Mouse (Mus musculus) frontal cortex, postnatal 36 days (tissue): ENCODE results near the gene Ipo5.

ENCODE experiments used
- DNase-seq, 2 experiments: peaks; one replicate each; pipeline ENCODE4 v3.0.0; 2022; ENCODE audit warnings: low spot score in 2 of 2

Ipo5 gene

DNA sequence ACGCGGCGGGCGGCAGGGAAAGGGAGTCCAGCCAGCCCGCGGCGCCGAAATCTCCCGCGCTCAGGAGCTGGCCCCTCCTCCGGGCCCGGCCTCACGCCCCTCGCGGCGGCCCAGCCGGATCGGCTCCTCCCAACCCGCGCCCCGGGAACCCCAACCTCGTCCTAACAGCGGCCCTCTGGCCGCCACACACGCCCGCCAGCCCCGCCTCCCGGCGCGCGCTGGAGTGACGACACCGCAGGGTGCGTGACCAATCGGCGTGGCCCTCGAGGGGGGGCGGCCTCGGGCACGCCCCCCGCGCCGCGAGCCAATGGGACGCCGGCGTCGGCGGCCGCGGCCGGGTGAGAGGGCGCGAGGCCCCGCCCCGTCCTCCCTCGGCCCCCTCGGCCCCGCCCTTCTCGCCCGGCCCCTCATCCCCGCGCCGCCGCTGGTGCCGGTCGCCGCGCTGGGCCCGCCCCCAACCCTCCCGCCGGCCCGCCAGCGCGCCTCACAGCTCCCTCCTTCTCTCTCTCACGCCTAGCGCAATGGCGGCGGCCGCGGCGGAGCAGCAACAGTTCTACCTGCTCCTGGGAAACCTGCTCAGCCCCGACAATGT lies at the start of gene Ipo5:
Gene Ipo5, plus strand, starts transcription at position 492 of the 592 bp plus-strand sequence.
- peak; percentile 91 to 93 for DNase-seq

GRCm38 (mm10) chr14:120863205-120863604 lies 47.8 kb upstream of the Ipo5 start:
- DNase-seq: no peak

DNA sequence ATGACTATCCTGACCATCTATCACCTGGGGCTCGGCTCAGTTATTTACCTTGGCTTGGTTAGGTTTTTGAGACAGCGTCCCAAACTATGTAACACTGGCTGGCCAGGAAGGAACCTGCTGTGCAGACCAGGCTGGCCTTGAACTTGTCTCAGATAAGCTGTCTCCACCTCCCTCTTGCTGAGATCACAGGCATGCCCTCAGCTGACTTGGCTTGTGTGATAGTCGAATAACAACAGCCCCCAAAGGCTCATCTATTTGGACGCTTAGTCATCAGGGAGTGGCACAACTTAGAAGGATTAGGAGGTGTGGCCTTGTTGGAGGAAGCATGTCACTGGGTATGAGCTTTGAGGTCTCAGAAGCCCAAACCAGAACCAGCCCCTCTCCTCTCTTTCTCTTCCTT lies 46.1 kb upstream of the Ipo5 start:
- DNase-seq: no peak

GRCm38 (mm10) chr14:120866573-120866972 lies 44.5 kb upstream of the Ipo5 start:
- DNase-seq: no peak

DNA sequence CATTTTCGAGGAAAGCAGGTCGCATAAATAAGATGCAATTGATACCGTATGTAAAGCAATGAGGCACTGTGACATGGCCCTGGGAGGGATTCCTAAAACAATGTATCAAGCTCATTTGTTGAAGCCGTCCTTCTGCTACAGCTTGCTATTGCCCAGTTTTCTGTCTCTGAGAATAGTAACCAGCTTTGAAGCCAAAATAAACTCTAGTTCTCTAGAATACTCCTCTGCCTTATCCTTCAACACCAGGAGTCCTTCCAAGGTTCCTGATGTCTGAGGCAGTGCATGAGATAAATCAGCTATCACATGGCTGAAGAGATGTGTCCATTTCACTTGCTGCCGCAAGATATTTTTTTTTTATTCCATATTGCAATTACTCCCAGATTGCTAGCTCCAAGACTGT lies 43.9 kb upstream of the Ipo5 start:
- DNase-seq: peak in 1 of 2 experiments; percentile 28

GRCm38 (mm10) chr14:120868494-120868893 lies 42.5 kb upstream of the Ipo5 start:
- DNase-seq: no peak

DNA sequence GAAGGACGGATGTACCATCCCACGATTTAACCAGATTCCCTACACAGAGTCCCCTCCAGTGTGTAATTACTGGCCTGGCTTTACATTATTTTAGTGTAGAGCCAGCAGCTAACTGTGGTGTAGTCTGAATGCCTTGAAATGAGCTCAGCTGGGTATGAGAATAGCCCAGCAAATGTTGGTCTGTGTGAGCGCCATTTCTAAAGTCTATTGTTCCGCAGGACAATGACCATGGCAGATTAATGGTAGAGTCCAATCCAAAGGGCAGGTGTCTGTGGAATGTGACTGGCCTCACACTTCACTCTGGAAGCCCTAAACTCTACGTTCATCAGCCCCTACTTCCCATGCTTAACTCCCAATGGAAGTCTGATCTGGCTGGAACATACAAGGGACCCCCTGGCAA lies 40.3 kb upstream of the Ipo5 start:
- DNase-seq: no peak

- no peak for DNase-seq
These were observed 36.6 kb upstream of the Ipo5 start for GRCm38 (mm10) chr14:120874397-120874796.

DNA sequence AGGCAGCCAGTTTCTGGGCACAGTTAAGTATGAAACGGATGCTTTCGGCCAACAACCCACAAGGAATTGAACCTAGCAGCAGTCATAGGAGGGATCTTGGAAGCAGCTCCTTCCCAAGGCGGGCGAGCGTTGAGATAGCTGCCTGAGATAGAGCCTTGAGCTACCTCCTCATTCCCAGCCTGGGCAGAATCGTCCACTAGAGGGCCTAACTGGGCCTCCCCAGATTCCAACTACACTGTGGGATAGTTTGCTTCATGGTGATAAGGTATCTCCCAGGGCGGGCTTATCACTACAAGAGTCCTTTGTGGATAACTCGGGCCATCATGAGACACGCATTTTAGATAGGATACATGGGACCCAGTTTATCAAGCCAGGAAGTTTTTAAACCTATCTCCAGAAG lies 35.9 kb upstream of the Ipo5 start:
- DNase-seq: peak in 1 of 2 experiments; percentile 38

DNA sequence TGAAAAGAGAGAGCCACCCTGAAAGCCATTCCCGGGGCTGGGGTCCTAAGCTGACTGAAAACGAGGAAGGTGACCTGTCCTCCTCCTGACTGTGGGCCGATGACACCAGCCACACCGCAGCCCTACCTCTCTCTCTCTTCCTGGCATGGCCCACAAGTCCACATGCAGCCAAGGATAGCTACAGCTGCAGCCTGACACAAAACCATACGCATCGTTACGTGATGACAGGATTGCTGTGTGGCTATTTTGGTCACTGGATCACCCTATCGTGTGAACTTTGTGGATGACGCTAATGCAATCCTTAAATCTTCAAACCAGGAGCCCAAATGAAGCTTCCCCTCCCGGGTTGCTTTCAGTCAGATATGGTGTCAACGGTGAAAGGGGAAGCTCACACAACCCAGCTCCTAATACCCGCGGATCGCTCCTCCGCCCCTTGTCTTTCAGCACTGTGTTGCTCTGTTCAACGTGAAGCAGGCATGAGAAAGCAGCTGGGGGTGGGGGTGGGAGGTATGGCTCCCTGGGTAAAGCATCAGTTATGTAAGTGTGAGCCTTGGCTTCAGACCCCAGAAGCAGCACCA lies 35.1 kb upstream of the Ipo5 start:
- no peak for DNase-seq

GRCm38 (mm10) chr14:120877147-120877546 lies 33.9 kb upstream of the Ipo5 start:
- no peak for DNase-seq

DNA sequence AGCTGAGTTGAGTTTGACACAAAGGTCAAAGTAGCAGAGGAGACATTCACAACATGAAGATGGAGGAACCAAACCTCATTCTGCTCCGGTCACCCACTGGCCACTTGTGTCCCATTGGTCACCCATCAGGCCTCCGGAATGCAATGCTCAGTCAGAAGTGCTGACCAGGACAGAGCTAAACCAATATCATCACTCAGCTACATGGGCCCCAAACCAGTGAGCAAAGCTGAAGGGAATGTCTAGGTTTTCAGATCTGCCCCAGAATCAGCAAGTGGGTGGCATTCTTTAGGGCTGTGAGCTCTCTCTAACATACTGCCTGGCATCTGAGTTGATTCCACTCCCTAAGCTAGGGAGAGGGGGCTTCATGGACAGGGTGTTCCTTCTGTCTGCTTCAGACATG lies 32.0 kb upstream of the Ipo5 start:
- DNase-seq: no peak

DNA sequence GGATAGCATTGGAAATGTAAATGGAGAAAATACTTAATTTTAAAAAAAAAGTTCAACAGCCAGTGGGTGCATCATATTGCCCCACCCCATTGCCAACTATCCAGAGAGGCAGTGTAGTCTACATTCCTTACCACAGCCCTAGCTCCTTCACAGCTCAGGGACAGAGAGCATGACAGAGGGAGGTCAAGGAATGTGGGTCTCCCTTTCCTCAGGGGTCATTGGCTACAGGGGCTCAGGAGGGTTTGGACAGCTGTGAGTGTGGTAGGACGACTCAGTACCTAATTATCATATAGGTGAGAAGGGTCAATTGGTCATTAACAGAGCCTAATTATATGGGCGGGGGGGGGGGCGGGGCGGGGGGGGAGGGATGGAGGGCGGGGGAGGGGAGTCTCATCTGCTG lies 30.4 kb upstream of the Ipo5 start:
- no peak for DNase-seq

GRCm38 (mm10) chr14:120881054-120881453 lies 30.0 kb upstream of the Ipo5 start:
- no peak for DNase-seq

- DNase-seq: no peak
These were observed 22.3 kb upstream of the Ipo5 start for GRCm38 (mm10) chr14:120888681-120889080.

DNA sequence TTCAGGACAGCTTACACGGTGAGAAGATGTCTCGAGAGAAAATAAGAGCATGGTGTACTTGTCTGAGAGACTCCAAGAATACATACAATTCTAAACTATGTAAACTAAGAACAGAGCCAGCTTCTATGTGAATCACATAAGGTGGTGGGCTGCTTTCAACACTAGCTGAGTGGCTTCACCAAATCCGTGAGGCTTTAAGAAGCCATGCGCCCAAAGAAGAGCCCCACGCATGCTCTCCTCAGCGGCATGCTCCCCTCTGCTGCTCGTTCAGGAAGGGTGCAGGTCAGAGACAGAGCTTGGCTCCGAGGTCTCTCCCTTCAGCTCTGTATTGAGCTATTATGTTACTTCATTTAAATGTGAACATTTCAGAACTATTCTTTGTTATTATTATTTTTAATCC lies 18.7 kb upstream of the Ipo5 start:
- DNase-seq: no peak

- DNase-seq: no peak
These were observed 14.4 kb upstream of the Ipo5 start for GRCm38 (mm10) chr14:120896613-120897012.

- no peak for DNase-seq
These were observed 12.1 kb upstream of the Ipo5 start for GRCm38 (mm10) chr14:120898876-120899275.

- DNase-seq: no peak
These were observed 1.6 kb upstream of the Ipo5 start for GRCm38 (mm10) chr14:120909396-120909795.

- peak; percentile 22 to 31 for DNase-seq
These were observed 704 bp upstream of the Ipo5 start for GRCm38 (mm10) chr14:120910320-120910719.

DNA sequence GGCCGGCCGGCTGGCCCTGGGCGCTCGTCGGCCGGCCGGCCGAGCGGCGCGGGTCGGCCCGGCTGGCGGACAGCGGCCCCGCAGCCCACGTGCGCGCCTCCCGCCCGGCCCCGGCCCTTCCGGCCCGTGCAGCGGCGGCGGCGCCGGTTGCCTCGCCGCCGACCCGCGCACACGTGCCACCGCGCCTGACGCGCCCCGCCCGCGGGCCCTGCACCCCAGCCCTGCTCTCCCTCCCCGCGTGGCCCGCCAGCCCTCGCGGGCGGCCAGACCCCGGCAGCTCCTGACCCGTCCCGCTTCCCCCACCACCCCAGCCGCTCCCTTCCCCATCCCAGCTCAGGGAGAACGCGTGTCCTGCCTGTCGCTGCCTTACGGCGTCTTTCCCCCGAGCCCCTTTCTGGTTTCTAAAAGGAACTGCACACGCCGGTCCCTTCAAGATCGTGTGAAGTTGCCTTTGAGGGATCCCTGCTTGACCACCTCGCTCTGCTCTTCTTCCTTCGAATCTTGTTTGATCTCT lies 421 bp downstream of the Ipo5 start:
- DNase-seq: peak in 1 of 2 experiments; percentile 28

- DNase-seq: no peak
These were observed 1.2 kb downstream of the Ipo5 start for GRCm38 (mm10) chr14:120912090-120912710.

GRCm38 (mm10) chr14:120912916-120913315 lies 1.9 kb downstream of the Ipo5 start:
- DNase-seq: no peak
